Mouse (Mus musculus): ENCODE results near the gene C2cd4a.

DNA sequence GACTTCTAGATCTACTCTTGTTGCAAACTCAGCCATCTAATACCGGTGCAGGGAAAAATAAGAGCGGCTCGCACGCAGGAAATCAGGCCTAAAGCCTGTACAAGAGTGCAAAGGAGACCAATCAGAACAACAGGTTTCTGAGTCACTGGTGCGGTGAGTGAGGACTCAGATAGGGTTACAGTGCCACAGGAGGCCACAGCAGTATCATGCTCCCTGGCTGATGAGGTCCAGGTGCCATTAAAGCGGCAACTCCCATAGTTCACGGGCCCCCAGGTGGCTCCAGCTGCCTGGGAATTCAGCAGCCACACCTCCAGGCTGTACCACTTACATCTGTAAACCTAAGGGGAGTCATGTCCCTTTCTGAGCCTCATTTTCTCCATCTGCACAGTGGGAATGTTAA lies 45.8 kb downstream of the C2cd4a start:
- TF ChIP-seq CTCF (IDR thresholded peaks at IDR 0.05; ENCODE audit: low read depth): no peak
- no peak for TF ChIP-seq EP300 (optimal IDR thresholded peaks at IDR 0.05)
